Mouse (Mus musculus) hindbrain, embryonic 12.5 days (tissue): ENCODE measurements around the gene Nxph1. TPM values are rescaled to one million over a fixed set of nuclear protein-coding genes. Genes with fewer than 3 reads are reported as not detected.
A peak's percentile ranks its signal among the peaks of the same experiment; 100 is the strongest.

ENCODE experiments used
- ATAC-seq: fragments of 200-750 bp; cut with Nextera tagmentation; 2 replicates; pipeline ENCODE4 v1.8.0; 2017; ENCODE audit warnings: moderate TSS enrichment; ENCODE audit not compliant: low FRiP score
- H3K27ac ChIP-seq: fragments of 300-500 bp; sonication (generic); 2 replicates; pipeline ENCODE4 v1.5.1; 2016; ENCODE audit warnings: mild to moderate bottlenecking
- H3K27me3 ChIP-seq: fragments of 300-500 bp; sonication (generic); 2 replicates; pipeline ENCODE4 v1.6.1; 2016; ENCODE audit warnings: mild to moderate bottlenecking
- H3K36me3 ChIP-seq: fragments of 300-500 bp; sonication (generic); 2 replicates; pipeline ENCODE4 v1.6.1; 2016; ENCODE audit warnings: mild to moderate bottlenecking
- H3K4me1 ChIP-seq: fragments of 300-500 bp; sonication (generic); 2 replicates; pipeline ENCODE4 v1.6.1; 2016
- H3K4me2 ChIP-seq: fragments of 300-500 bp; sonication (generic); replicated peaks from 2 replicates; pipeline ENCODE4 v1.6.1; 2016; ENCODE audit warnings: mild to moderate bottlenecking
- H3K4me3 ChIP-seq: fragments of 300-500 bp; sonication (generic); 2 replicates; pipeline ENCODE4 v1.5.1; 2016; ENCODE audit warnings: mild to moderate bottlenecking
- H3K9ac ChIP-seq: fragments of 300-500 bp; sonication (generic); 2 replicates; pipeline ENCODE4 v1.6.1; 2016; ENCODE audit warnings: mild to moderate bottlenecking, moderate library complexity
- H3K9me3 ChIP-seq: fragments of 300-500 bp; sonication (generic); replicated peaks from 2 replicates; pipeline ENCODE4 v1.6.1; 2016; ENCODE audit warnings: mild to moderate bottlenecking
- WGBS: fragments of 180-500 bp; shearing (Covaris S2); methylation state at CpG from one replicate; pipeline ENCODE4 v1.1.7; 2016; 5-methylcytosine and 5-hydroxymethylcytosine counted together
- polyA plus RNA-seq: library from polyadenylated mRNA; unstranded; fragments of >200 nt; fragmentation: Nextera tagmentation; extraction: Ambion mirVana; gene quantifications from 2 replicates; pipeline ENCODE4 v1.2.1, GENCODE M21; 2016

Nxph1 gene
- polyA plus RNA-seq, result 22.5 and 27.0 TPM in 2 replicates

- Histone ChIP-seq H3K9ac (peak within 1 kb of the TSS; percentile 70), H3K27me3 (peaks cover 62% of the 10 kb centered on the region), H3K4me3 (peak within 1 kb of the TSS; percentile 50), H3K9me3 (0 out of 2 replicates have a peak, but pooled peaks cover 4% of the 10 kb centered on the region), H3K36me3 (no peaks in the 10 kb centered on the region), H3K27ac (peak within 1 kb of the TSS; percentile 77), H3K4me2 (peak within 1 kb of the TSS; percentile 65), H3K4me1 (peaks cover 25% of the 10 kb centered on the region)
- 2% methylated on average over 16 of the region's 16 CpGs for WGBS
- peak; percentile 23; the same call in 1 of the 2 replicates for ATAC-seq
These were observed at the start of gene Nxph1 for GRCm38 (mm10) chr6:8948131-8948470. Nxph1 (plus strand) TSS chr6:8948431.

GRCm38 (mm10) chr6:8900021-8900728 lies 48.1 kb upstream of the Nxph1 start:
- no peak overlapping the region for H3K27ac ChIP-seq
- WGBS, result 72% methylated on average over 7 of the region's 7 CpGs
- ATAC-seq, result no peak

GRCm38 (mm10) chr6:8900729-8901122 lies 47.5 kb upstream of the Nxph1 start:
- H3K9me3 ChIP-seq, result no peaks in the 10 kb centered on the region
- no peak for ATAC-seq
- H3K36me3 ChIP-seq, result no peaks in the 10 kb centered on the region
- no peak overlapping the region for H3K27ac ChIP-seq
- no peak overlapping the region for H3K4me3 ChIP-seq
- H3K4me2 ChIP-seq, result no peak overlapping the region
- peaks cover 10% of the 10 kb centered on the region; the same call in 1 of the 2 replicates for H3K4me1 ChIP-seq
- no peaks in the 10 kb centered on the region for H3K27me3 ChIP-seq
- H3K9ac ChIP-seq, result no peak overlapping the region
- WGBS, result 49% methylated on average over 2 of the region's 2 CpGs

More at GRCm38 (mm10) chr6:8900021-8900728, 48.1 kb upstream of the Nxph1 start:
- Histone ChIP-seq H3K36me3 (no peaks in the 10 kb centered on the region), H3K9me3 (no peaks in the 10 kb centered on the region), H3K27me3 (no peaks in the 10 kb centered on the region), H3K4me1 (peaks cover 10% of the 10 kb centered on the region; the same call in 1 of the 2 replicates), H3K4me3 (no peak overlapping the region), H3K4me2 (no peak overlapping the region), H3K9ac (no peak overlapping the region)

- Histone ChIP-seq H3K4me2 (no peak overlapping the region), H3K27ac (no peak overlapping the region), H3K27me3 (no peaks in the 10 kb centered on the region), H3K9me3 (no peaks in the 10 kb centered on the region), H3K9ac (no peak overlapping the region), H3K4me3 (no peak overlapping the region), H3K4me1 (no peaks in the 10 kb centered on the region), H3K36me3 (no peaks in the 10 kb centered on the region)
- 61% methylated on average over 3 of the region's 3 CpGs for WGBS
- no peak for ATAC-seq
These were observed 40.3 kb upstream of the Nxph1 start for GRCm38 (mm10) chr6:8907917-8908316.

GRCm38 (mm10) chr6:8913404-8913803 lies 34.8 kb upstream of the Nxph1 start:
- no peak overlapping the region for H3K4me3 ChIP-seq
- H3K9ac ChIP-seq, result no peak overlapping the region
- no peaks in the 10 kb centered on the region for H3K9me3 ChIP-seq
- H3K4me2 ChIP-seq, result no peak overlapping the region
- no peak for ATAC-seq
- no peaks in the 10 kb centered on the region for H3K36me3 ChIP-seq
- H3K27me3 ChIP-seq, result no peaks in the 10 kb centered on the region
- no peaks in the 10 kb centered on the region for H3K4me1 ChIP-seq
- H3K27ac ChIP-seq, result no peak overlapping the region

- Histone ChIP-seq H3K9me3 (no peaks in the 10 kb centered on the region), H3K27ac (no peak overlapping the region), H3K4me1 (no peaks in the 10 kb centered on the region), H3K36me3 (no peaks in the 10 kb centered on the region), H3K27me3 (no peaks in the 10 kb centered on the region), H3K9ac (no peak overlapping the region), H3K4me3 (no peak overlapping the region), H3K4me2 (no peak overlapping the region)
- ATAC-seq, result no peak
- WGBS, result 86% methylated on average over 3 of the region's 3 CpGs
These were observed 33.5 kb upstream of the Nxph1 start for GRCm38 (mm10) chr6:8914682-8915081.

GRCm38 (mm10) chr6:8924481-8924880 lies 23.8 kb upstream of the Nxph1 start:
- H3K9ac ChIP-seq, result no peak overlapping the region
- H3K36me3 ChIP-seq, result no peaks in the 10 kb centered on the region
- H3K4me2 ChIP-seq, result no peak overlapping the region
- WGBS, result 72% methylated on average over 6 of the region's 6 CpGs
- ATAC-seq, result no peak
- no peak overlapping the region for H3K27ac ChIP-seq
- no peaks in the 10 kb centered on the region for H3K9me3 ChIP-seq
- no peak overlapping the region for H3K4me3 ChIP-seq
- no peaks in the 10 kb centered on the region for H3K4me1 ChIP-seq
- no peaks in the 10 kb centered on the region for H3K27me3 ChIP-seq

- Histone ChIP-seq H3K36me3 (no peaks in the 10 kb centered on the region), H3K4me1 (no peaks in the 10 kb centered on the region), H3K27ac (no peak overlapping the region), H3K9me3 (no peaks in the 10 kb centered on the region), H3K9ac (no peak overlapping the region), H3K4me3 (no peak overlapping the region), H3K27me3 (no peaks in the 10 kb centered on the region), H3K4me2 (no peak overlapping the region)
- 0 out of 2 replicates have a peak, but pooled peaks have one; percentile 32 for ATAC-seq
- 29% methylated on average over 5 of the region's 5 CpGs for WGBS
These were observed 13.0 kb upstream of the Nxph1 start for GRCm38 (mm10) chr6:8935241-8935640.

- no peak overlapping the region for H3K9ac ChIP-seq
These were observed 12.5 kb upstream of the Nxph1 start for GRCm38 (mm10) chr6:8935705-8936104.

GRCm38 (mm10) chr6:8936168-8936567 lies 12.1 kb upstream of the Nxph1 start:
- Histone ChIP-seq H3K36me3 (no peaks in the 10 kb centered on the region), H3K9me3 (no peaks in the 10 kb centered on the region), H3K9ac (no peak overlapping the region), H3K4me2 (peak overlapping the region; percentile 15; the same call in 1 of the 2 replicates), H3K4me1 (no peaks in the 10 kb centered on the region), H3K27me3 (no peaks in the 10 kb centered on the region), H3K27ac (no peak overlapping the region), H3K4me3 (no peak overlapping the region)
- ATAC-seq, result peak; percentile 46
- 23% methylated on average over 4 of the region's 4 CpGs for WGBS

More at GRCm38 (mm10) chr6:8935705-8936104, 12.5 kb upstream of the Nxph1 start:
- no peaks in the 10 kb centered on the region for H3K9me3 ChIP-seq
- no peaks in the 10 kb centered on the region for H3K36me3 ChIP-seq
- no peaks in the 10 kb centered on the region for H3K27me3 ChIP-seq
- H3K4me3 ChIP-seq, result no peak overlapping the region
- peak; percentile 88 for ATAC-seq
- no peaks in the 10 kb centered on the region for H3K4me1 ChIP-seq
- WGBS, result 17% methylated on average over 5 of the region's 5 CpGs
- peak overlapping the region; percentile 15; the same call in 1 of the 2 replicates for H3K4me2 ChIP-seq
- H3K27ac ChIP-seq, result no peak overlapping the region

GRCm38 (mm10) chr6:8948471-8949411 lies 510 bp downstream of the Nxph1 start:
- Histone ChIP-seq H3K27ac (peak overlapping the region; percentile 77), H3K4me3 (peak overlapping the region; percentile 50), H3K9me3 (0 out of 2 replicates have a peak, but pooled peaks cover 4% of the 10 kb centered on the region), H3K4me1 (peaks cover 25% of the 10 kb centered on the region), H3K4me2 (peak overlapping the region; percentile 65), H3K27me3 (peaks cover 66% of the 10 kb centered on the region), H3K9ac (peak overlapping the region; percentile 70), H3K36me3 (no peaks in the 10 kb centered on the region)
- ATAC-seq, result peak; percentile 64
- WGBS, result under 1% methylated on average over 68 of the region's 68 CpGs

GRCm38 (mm10) chr6:8949665-8950201 lies 1.5 kb downstream of the Nxph1 start:
- Histone ChIP-seq H3K4me2 (peak overlapping the region; percentile 65), H3K4me3 (peak overlapping the region; percentile 50), H3K36me3 (no peaks in the 10 kb centered on the region), H3K9me3 (0 out of 2 replicates have a peak, but pooled peaks cover 4% of the 10 kb centered on the region), H3K27ac (peak overlapping the region; percentile 77), H3K4me1 (peaks cover 25% of the 10 kb centered on the region), H3K27me3 (peaks cover 75% of the 10 kb centered on the region), H3K9ac (peak overlapping the region; percentile 70)
- under 1% methylated on average over 31 of the region's 31 CpGs for WGBS
- peak; percentile 60 for ATAC-seq
